Mouse (Mus musculus) limb, embryonic 12.5 days (tissue): ENCODE data around the gene Edem2. TPM values are rescaled to one million over a fixed set of nuclear protein-coding genes. Genes with fewer than 3 reads are reported as not detected.
"Not testable (repeated sequence)": the region's sequence is repeated elsewhere in the genome, so short reads cannot be mapped to it uniquely, and the experiment has no call there.

Source experiments
- ATAC-seq: fragments of 200-750 bp; cut with Nextera tagmentation; 2 replicates; pipeline ENCODE4 v1.8.0; 2017; ENCODE audit warnings: low read depth, moderate TSS enrichment; ENCODE audit not compliant: insufficient number of reproducible peaks, insufficient read depth, low FRiP score, low TSS enrichment
- H3K27ac ChIP-seq: fragments of 300-500 bp; sonication (generic); 2 replicates; pipeline ENCODE4 v1.5.1; 2016; ENCODE audit warnings: mild to moderate bottlenecking, moderate library complexity
- H3K27me3 ChIP-seq: fragments of 300-500 bp; sonication (generic); 2 replicates; pipeline ENCODE4 v1.6.1; 2016; ENCODE audit warnings: mild to moderate bottlenecking, moderate library complexity
- H3K36me3 ChIP-seq: fragments of 300-500 bp; sonication (generic); 2 replicates; pipeline ENCODE4 v1.6.1; 2016; ENCODE audit warnings: mild to moderate bottlenecking, moderate library complexity
- H3K4me1 ChIP-seq: fragments of 300-500 bp; sonication (generic); replicated peaks from 2 replicates; pipeline ENCODE4 v1.6.1; 2016
- H3K4me2 ChIP-seq: fragments of 300-500 bp; sonication (generic); 2 replicates; pipeline ENCODE4 v1.6.1; 2016; ENCODE audit warnings: mild to moderate bottlenecking, moderate library complexity
- H3K4me3 ChIP-seq: fragments of 300-500 bp; sonication (generic); replicated peaks from 2 replicates; pipeline ENCODE4 v1.5.1; 2016; ENCODE audit warnings: mild to moderate bottlenecking
- H3K9ac ChIP-seq: fragments of 300-500 bp; sonication (generic); replicated peaks from 2 replicates; pipeline ENCODE4 v1.6.1; 2016; ENCODE audit warnings: mild to moderate bottlenecking, moderate library complexity
- H3K9me3 ChIP-seq: fragments of 300-500 bp; sonication (generic); 2 replicates; pipeline ENCODE4 v1.6.1; 2016; ENCODE audit warnings: mild to moderate bottlenecking, moderate library complexity
- WGBS: fragments of 180-500 bp; shearing (Covaris S2); methylation state at CpG from one replicate; pipeline ENCODE4 v1.1.7; 2016; 5-methylcytosine and 5-hydroxymethylcytosine counted together
- polyA plus RNA-seq: library from polyadenylated mRNA; unstranded; fragments of >200 nt; fragmentation: Nextera tagmentation; extraction: Ambion mirVana; gene quantifications from 2 replicates; pipeline ENCODE4 v1.2.1, GENCODE M21; 2016

The Edem2 gene
- polyA plus RNA-seq, 1 experiment from 2014 or later: 24.2 TPM

DNA sequence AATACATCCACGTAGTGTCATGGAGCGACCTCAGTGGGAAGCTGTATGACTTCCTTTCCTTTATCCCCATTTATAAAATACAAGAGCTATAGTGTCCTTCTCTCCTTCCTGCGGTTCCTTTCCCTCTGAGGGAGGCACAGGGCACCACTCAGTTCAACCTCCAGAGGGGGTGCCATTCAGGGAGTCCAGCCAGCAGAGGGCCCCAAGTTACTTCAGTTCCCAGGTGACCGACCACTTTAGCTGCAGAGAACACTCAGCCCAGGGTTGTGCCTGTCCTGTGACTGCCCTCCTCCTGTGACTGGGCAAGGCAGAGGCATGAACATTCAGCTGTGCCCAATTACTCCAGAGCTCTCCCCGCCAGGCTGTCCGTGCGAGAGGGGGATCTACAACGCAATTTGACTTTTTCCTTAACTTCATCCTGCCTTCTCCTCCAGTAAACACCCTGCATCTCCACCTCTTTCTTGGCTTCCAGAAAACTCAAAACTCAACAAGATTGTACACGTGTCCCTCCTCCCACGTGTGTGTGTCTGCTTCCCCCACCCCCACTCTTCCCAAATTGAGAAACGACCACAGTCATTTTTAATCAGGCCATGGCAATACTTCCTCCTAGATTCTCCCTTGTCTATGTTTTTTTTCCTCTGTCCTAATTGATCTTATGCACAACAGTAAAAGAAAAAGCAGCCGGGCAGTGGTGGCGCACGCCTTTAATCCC is 27.7 kb upstream of the Edem2 start:
- WGBS: 48% methylated on average over 14 of the region's 14 CpGs
- no peak overlapping the region for H3K27ac ChIP-seq
- no peak for ATAC-seq
- H3K4me2 ChIP-seq: no peak overlapping the region
- H3K9me3 ChIP-seq: no peaks in the 10 kb centered on the region
- no peaks in the 10 kb centered on the region for H3K4me1 ChIP-seq
- H3K27me3 ChIP-seq: peaks cover 18% of the 10 kb centered on the region; the same call in 1 of the 2 replicates
- H3K4me3 ChIP-seq: no peak overlapping the region
- H3K9ac ChIP-seq: no peak overlapping the region
- H3K36me3 ChIP-seq: no peaks in the 10 kb centered on the region

DNA sequence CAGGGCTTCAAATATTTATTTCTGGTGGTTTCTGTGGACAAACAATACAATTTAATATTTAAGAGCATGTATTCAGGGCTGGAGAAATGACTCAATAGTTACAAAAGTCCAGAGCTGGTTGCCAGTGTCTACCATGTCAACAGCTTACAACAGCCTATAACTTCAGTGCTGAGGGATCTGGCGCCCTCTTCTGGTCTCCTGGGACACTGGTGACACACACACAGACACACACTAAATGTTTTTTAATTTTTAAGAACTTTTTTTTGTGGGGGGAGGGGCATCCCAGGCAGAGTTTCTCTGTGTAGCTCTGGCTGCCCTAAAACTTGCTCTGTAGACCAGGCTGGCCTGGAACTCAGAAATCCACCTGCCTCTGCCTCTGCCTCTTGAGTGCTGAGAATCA is 26.5 kb upstream of the Edem2 start:
- H3K27ac ChIP-seq: no peak overlapping the region
- ATAC-seq: no peak
- H3K36me3 ChIP-seq: no peaks in the 10 kb centered on the region
- peaks cover 24% of the 10 kb centered on the region; the same call in 1 of the 2 replicates for H3K27me3 ChIP-seq
- no peaks in the 10 kb centered on the region for H3K9me3 ChIP-seq
- no peak overlapping the region for H3K4me3 ChIP-seq
- no peak overlapping the region for H3K4me2 ChIP-seq
- H3K4me1 ChIP-seq: peaks cover 9% of the 10 kb centered on the region; the same call in 1 of the 2 replicates
- WGBS: 3% methylated on average over 1 of the region's 1 CpGs
- no peak overlapping the region for H3K9ac ChIP-seq

DNA sequence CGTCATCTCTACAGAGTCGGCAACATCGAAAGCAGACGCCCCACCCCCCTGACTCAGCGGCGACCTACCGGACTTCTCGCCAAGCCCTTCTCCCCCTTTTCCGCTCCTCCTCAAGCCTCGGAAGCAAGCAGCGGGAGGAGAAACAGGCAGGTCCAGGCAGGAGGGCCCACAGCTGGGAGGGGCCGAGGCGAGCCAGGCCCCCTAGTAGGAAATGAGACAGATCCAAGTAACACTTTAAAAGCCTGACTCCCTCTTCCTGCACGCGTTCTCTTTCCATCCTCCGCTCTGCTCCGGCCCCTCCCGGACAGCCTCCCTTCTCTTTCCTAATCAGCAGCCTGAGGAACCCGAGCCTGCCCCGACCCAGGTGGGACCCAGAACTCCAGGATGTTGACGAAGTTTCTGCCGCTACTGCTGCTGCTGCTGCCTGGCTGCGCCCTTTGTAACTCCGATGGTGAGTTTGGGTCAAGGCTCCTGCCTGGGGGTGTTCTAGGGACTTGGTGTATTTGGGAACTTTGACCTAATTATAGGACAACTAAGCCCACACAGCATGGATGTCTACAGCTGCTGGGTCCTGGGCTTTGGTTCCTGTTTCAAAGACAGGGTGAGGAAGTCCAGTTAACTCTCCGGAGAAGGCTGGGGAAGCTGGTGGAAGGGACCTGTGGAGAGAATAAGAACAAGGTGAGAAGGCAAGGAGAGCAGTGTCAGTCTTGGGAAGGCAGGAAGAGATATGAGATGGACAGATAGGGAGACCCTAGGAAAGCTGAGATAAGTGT is 21.9 kb upstream of the Edem2 start, which contains the start of gene Procr:
Gene Procr (plus strand): TSS at position 104 of the 773 bp plus-strand sequence.
- no peaks in the 10 kb centered on the region for H3K36me3 ChIP-seq
- ATAC-seq: 0 out of 2 replicates have a peak, but pooled peaks have one; percentile 47
- no peak within 1 kb of the TSS for H3K27ac ChIP-seq
- peak within 1 kb of the TSS; percentile 59 for H3K9ac ChIP-seq
- peaks cover 21% of the 10 kb centered on the region; the same call in 1 of the 2 replicates for H3K27me3 ChIP-seq
- WGBS: 2% methylated on average over 25 of the region's 25 CpGs
- no peaks in the 10 kb centered on the region for H3K9me3 ChIP-seq
- peak within 1 kb of the TSS; percentile 42 for H3K4me3 ChIP-seq
- H3K4me2 ChIP-seq: peak within 1 kb of the TSS; percentile 78
- H3K4me1 ChIP-seq: peaks cover 9% of the 10 kb centered on the region; the same call in 1 of the 2 replicates

- WGBS: 84% methylated on average over 4 of the region's 4 CpGs
- Histone ChIP-seq H3K36me3 (no peaks in the 10 kb centered on the region), H3K4me1 (peaks cover 9% of the 10 kb centered on the region; the same call in 1 of the 2 replicates), H3K27ac (no peak overlapping the region), H3K27me3 (peaks cover 21% of the 10 kb centered on the region; the same call in 1 of the 2 replicates), H3K4me3 (no peak overlapping the region), H3K9me3 (no peaks in the 10 kb centered on the region), H3K9ac (no peak overlapping the region), H3K4me2 (no peak overlapping the region)
- ATAC-seq: no peak
Measured at GRCm38 (mm10) chr2:155749394-155749793, 20.1 kb upstream of the Edem2 start.

DNA sequence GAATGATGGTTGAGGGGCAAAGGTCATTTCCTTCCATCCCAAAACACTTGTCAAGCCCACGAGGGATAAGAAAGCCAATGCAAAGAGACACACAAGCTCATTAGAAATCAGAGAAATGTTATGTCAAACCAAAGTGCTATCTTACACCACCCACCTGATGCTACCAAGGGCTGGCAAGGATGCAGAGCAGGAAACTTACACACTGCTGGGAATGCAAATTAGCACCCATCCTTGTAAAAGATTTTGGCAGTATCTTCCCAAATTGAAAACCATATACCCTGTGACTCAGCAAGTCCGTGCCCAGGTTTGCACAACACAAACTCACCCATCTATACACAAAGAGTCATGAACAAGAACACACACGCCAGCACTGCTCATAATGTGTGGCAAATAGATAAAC is 16.2 kb upstream of the Edem2 start:
- Histone ChIP-seq H3K27ac (no peak overlapping the region), H3K36me3 (no peaks in the 10 kb centered on the region), H3K9ac (no peak overlapping the region), H3K4me1 (no peaks in the 10 kb centered on the region), H3K4me3 (no peak overlapping the region), H3K9me3 (no peaks in the 10 kb centered on the region), H3K4me2 (no peak overlapping the region), H3K27me3 (no peaks in the 10 kb centered on the region)
- 65% methylated on average over 3 of the region's 3 CpGs for WGBS
- ATAC-seq: no peak

DNA sequence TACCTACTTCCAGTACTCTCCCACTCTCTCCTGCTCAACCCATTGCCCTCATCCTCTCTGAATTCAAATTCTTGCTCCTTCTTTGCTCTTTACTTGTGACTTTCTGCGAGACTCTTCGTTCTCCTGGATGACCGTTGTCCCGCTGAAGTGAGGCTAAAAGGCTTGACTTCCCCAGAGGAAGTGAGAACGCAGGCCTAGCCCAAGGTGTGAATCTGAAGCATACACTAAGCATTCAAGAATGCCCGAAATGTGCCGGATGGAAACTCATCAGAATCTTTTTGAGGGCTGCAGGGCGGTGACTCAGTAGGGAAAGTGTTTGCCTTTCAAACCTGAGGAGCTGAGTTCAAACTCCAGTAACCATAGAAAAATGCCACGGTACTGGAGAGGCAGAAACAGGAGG is 14.1 kb upstream of the Edem2 start:
- no peaks in the 10 kb centered on the region for H3K36me3 ChIP-seq
- H3K27me3 ChIP-seq: no peaks in the 10 kb centered on the region
- 88% methylated on average over 9 of the region's 9 CpGs for WGBS
- H3K9me3 ChIP-seq: no peaks in the 10 kb centered on the region
- H3K4me3 ChIP-seq: no peak overlapping the region
- H3K4me1 ChIP-seq: no peaks in the 10 kb centered on the region
- H3K27ac ChIP-seq: no peak overlapping the region
- H3K4me2 ChIP-seq: no peak overlapping the region
- no peak overlapping the region for H3K9ac ChIP-seq
- ATAC-seq: no peak

DNA sequence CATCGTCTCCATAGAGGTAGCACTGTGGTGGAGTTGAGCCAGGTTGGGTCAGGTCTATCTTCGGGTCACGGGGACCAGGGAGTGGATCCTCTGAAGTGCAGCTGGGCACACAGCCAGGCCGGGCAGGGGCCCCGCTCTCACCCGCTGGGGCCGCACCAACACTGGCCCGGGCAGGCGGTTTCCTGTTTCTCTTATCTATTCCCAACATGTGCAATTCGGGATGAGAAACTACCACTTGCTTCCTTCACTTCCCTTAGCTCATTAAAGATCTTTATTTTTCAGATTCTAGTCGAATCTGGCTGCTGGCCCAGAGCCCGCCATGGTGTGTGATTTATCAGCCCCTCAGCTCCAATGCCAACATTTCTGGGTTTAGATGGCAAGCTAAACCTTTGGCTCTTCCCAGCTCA is 13.7 kb upstream of the Edem2 start:
- no peaks in the 10 kb centered on the region for H3K9me3 ChIP-seq
- no peaks in the 10 kb centered on the region for H3K27me3 ChIP-seq
- H3K4me2 ChIP-seq: no peak overlapping the region
- no peak overlapping the region for H3K9ac ChIP-seq
- no peak for ATAC-seq
- H3K36me3 ChIP-seq: no peaks in the 10 kb centered on the region
- no peak overlapping the region for H3K27ac ChIP-seq
- no peaks in the 10 kb centered on the region for H3K4me1 ChIP-seq
- 92% methylated on average over 12 of the region's 12 CpGs for WGBS
- no peak overlapping the region for H3K4me3 ChIP-seq

DNA sequence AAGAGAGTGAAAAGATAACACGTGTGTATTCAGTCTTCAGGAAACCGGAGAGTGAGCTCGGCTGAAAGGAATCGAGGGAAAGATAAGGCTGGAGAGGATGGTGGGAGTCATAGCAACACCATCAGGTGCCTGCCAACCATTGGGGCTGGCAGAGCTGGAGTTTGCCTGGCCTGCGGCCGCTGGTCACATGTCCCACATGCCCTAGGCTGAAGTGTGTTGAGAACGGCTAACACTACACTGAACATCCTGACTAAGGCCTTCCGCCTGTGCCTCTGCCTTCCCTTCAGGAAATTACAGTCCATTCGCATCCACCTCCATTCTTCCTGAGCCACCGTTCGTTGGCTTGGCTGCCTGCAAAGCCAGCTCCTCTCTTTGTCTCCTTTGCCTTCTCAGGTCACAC is 12.9 kb upstream of the Edem2 start:
- Histone ChIP-seq H3K4me1 (no peaks in the 10 kb centered on the region), H3K27me3 (no peaks in the 10 kb centered on the region), H3K9me3 (no peaks in the 10 kb centered on the region), H3K4me2 (no peak overlapping the region), H3K27ac (no peak overlapping the region), H3K4me3 (no peak overlapping the region), H3K9ac (no peak overlapping the region), H3K36me3 (no peaks in the 10 kb centered on the region)
- WGBS: 86% methylated on average over 11 of the region's 11 CpGs
- ATAC-seq: no peak

GRCm38 (mm10) chr2:155737803-155738202 is 8.5 kb upstream of the Edem2 start:
- Histone ChIP-seq H3K4me2 (no peak overlapping the region), H3K4me1 (no peaks in the 10 kb centered on the region), H3K4me3 (no peak overlapping the region), H3K36me3 (no peaks in the 10 kb centered on the region), H3K9ac (no peak overlapping the region), H3K9me3 (no peaks in the 10 kb centered on the region), H3K27ac (no peak overlapping the region), H3K27me3 (no peaks in the 10 kb centered on the region)
- WGBS: 80% methylated on average over 9 of the region's 9 CpGs
- no peak for ATAC-seq

GRCm38 (mm10) chr2:155736936-155737335 is 7.7 kb upstream of the Edem2 start:
- Histone ChIP-seq H3K36me3 (no peaks in the 10 kb centered on the region), H3K4me2 (no peak overlapping the region), H3K9ac (no peak overlapping the region), H3K4me1 (no peaks in the 10 kb centered on the region), H3K4me3 (no peak overlapping the region), H3K27ac (no peak overlapping the region), H3K9me3 (no peaks in the 10 kb centered on the region), H3K27me3 (no peaks in the 10 kb centered on the region)
- 80% methylated on average over 6 of the region's 6 CpGs for WGBS
- ATAC-seq: no peak

DNA sequence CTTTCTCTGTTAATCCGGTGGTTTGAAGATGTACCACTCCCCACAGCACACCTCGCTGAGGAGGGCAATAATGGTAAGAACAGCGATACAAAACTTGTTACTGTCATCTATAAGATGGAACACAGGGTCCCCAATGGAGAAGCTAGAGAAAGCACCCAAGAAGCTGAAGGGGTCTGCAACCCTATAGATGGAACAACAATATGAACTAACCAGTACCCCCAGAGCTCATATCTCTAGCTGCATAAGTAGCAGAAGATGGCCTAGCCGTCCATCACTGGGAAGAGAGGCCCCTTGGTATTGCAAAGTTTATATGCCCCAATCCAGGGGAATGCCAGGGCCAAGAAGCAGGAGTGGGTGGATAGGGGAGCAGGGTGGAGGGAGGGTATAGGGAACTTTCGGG is 6.5 kb upstream of the Edem2 start, which contains the start of gene Gm17581:
Gene Gm17581 (minus strand): TSS at position 101 of the 400 bp plus-strand sequence.
- H3K36me3 ChIP-seq, H3K27ac ChIP-seq, H3K4me3 ChIP-seq, H3K9me3 ChIP-seq, H3K4me1 ChIP-seq, H3K9ac ChIP-seq, H3K4me2 ChIP-seq, H3K27me3 ChIP-seq, ATAC-seq: not testable (repeated sequence)
- 79% methylated on average over 5 of the region's 5 CpGs for WGBS
